Mouse (Mus musculus) megakaryocyte, embryonic 14.5 days (primary cell): ENCODE measurements around the gene Gm5460. TPM values are rescaled to one million over a fixed set of nuclear protein-coding genes. Genes with fewer than 3 reads are reported as not detected.

ENCODE experiments used
- H3K27me3 ChIP-seq: replicated peaks from 2 replicates; pipeline ENCODE3; 2012; ENCODE audit warnings: inconsistent platforms
- H3K36me3 ChIP-seq: replicated peaks from 2 replicates; pipeline ENCODE3; 2012; ENCODE audit warnings: low read length, inconsistent platforms, mixed read lengths
- H3K4me1 ChIP-seq: 2 replicates; pipeline ENCODE4 v1.6.1; 2012; ENCODE audit warnings: inconsistent platforms
- H3K4me3 ChIP-seq: replicated peaks from 2 replicates; pipeline ENCODE3; 2012; ENCODE audit warnings: moderate library complexity, mild to moderate bottlenecking, inconsistent platforms
- H3K9me3 ChIP-seq: 2 replicates; pipeline ENCODE4 v1.6.1; 2012; ENCODE audit warnings: inconsistent platforms
- FLI1 ChIP-seq: IDR thresholded peaks from 2 replicates; pipeline ENCODE4 v1.6.1; 2012; ENCODE audit warnings: low read length, inconsistent platforms, mixed read lengths
- GATA1 ChIP-seq: IDR thresholded peaks from 3 replicates; pipeline ENCODE4 v1.6.1; 2012; ENCODE audit warnings: mixed read lengths, low read length, inconsistent platforms, borderline replicate concordance
- polyA plus RNA-seq: library from polyadenylated mRNA; stranded (reverse); fragments of >175 nt; gene quantifications from 2 replicates; pipeline ENCODE4 v1.2.3, GENCODE M21; 2012; ENCODE audit warnings: low replicate concordance; ENCODE audit not compliant: insufficient read depth

Gene Gm5460
- polyA plus RNA-seq: not detected in 2 replicates

GRCm38 (mm10) chr14:34016381-34016780 lies at the start of gene Gm5460:
Gene Gm5460 (plus strand): TSS chr14:34016758.
- no peak for TF ChIP-seq FLI1
- TF ChIP-seq GATA1: no peak
- peaks cover 17% of the 10 kb centered on the region for H3K9me3 ChIP-seq
- H3K27me3 ChIP-seq: no peaks in the 10 kb centered on the region
- H3K4me3 ChIP-seq: peak within 1 kb of the TSS; percentile 18
- no peaks in the 10 kb centered on the region for H3K4me1 ChIP-seq
- no peaks in the 10 kb centered on the region for H3K36me3 ChIP-seq

GRCm38 (mm10) chr14:33972679-33973078 lies 43.9 kb upstream of the Gm5460 start:
- Histone ChIP-seq H3K9me3 (peaks cover 21% of the 10 kb centered on the region; the same call in 1 of the 2 replicates), H3K4me1 (no peaks in the 10 kb centered on the region), H3K27me3 (no peaks in the 10 kb centered on the region), H3K36me3 (no peaks in the 10 kb centered on the region), H3K4me3 (peak overlapping the region; percentile 33)
- TF ChIP-seq FLI1: no peak
- no peak for TF ChIP-seq GATA1

- H3K9me3 ChIP-seq: peaks cover 31% of the 10 kb centered on the region; the same call in 1 of the 2 replicates
Measured at GRCm38 (mm10) chr14:33974752-33975151, 41.8 kb upstream of the Gm5460 start.

GRCm38 (mm10) chr14:33977748-33978147 lies 38.8 kb upstream of the Gm5460 start:
- H3K27me3 ChIP-seq: peaks cover 7% of the 10 kb centered on the region
- TF ChIP-seq GATA1 (no peak), FLI1 (no peak)
- no peak overlapping the region for H3K4me3 ChIP-seq
- no peaks in the 10 kb centered on the region for H3K4me1 ChIP-seq
- H3K36me3 ChIP-seq: no peaks in the 10 kb centered on the region
- peaks cover 12% of the 10 kb centered on the region; the same call in 1 of the 2 replicates for H3K9me3 ChIP-seq

More at GRCm38 (mm10) chr14:33974752-33975151, 41.8 kb upstream of the Gm5460 start:
- Histone ChIP-seq H3K27me3 (peaks cover 7% of the 10 kb centered on the region), H3K4me3 (peak overlapping the region; percentile 24), H3K4me1 (no peaks in the 10 kb centered on the region), H3K36me3 (no peaks in the 10 kb centered on the region)
- TF ChIP-seq GATA1: no peak
- TF ChIP-seq FLI1: no peak

- TF ChIP-seq FLI1: no peak
- no peak for TF ChIP-seq GATA1
- H3K36me3 ChIP-seq: no peaks in the 10 kb centered on the region
- H3K4me1 ChIP-seq: no peaks in the 10 kb centered on the region
- no peak within 1 kb of the TSS for H3K4me3 ChIP-seq
- peaks cover 12% of the 10 kb centered on the region; the same call in 1 of the 2 replicates for H3K9me3 ChIP-seq
- H3K27me3 ChIP-seq: peaks cover 7% of the 10 kb centered on the region
Measured at GRCm38 (mm10) chr14:33978604-33979059, 37.9 kb upstream of the Gm5460 start, which contains the start of gene Zfp488. Gene Zfp488 (minus strand): TSS chr14:33978764.

GRCm38 (mm10) chr14:33989201-33989600 lies 27.4 kb upstream of the Gm5460 start:
- Histone ChIP-seq H3K4me3 (no peak overlapping the region), H3K36me3 (no peaks in the 10 kb centered on the region), H3K27me3 (no peaks in the 10 kb centered on the region), H3K9me3 (0 out of 2 replicates have a peak, but pooled peaks cover 24% of the 10 kb centered on the region), H3K4me1 (no peaks in the 10 kb centered on the region)
- TF ChIP-seq FLI1 (no peak), GATA1 (no peak)

- H3K4me3 ChIP-seq: no peak overlapping the region
- no peaks in the 10 kb centered on the region for H3K4me1 ChIP-seq
- no peaks in the 10 kb centered on the region for H3K36me3 ChIP-seq
- H3K9me3 ChIP-seq: peaks cover 30% of the 10 kb centered on the region; the same call in 1 of the 2 replicates
- no peak for TF ChIP-seq FLI1
- no peak for TF ChIP-seq GATA1
- H3K27me3 ChIP-seq: no peaks in the 10 kb centered on the region
Measured at GRCm38 (mm10) chr14:33991971-33992370, 24.6 kb upstream of the Gm5460 start.

GRCm38 (mm10) chr14:33993051-33993450 lies 23.5 kb upstream of the Gm5460 start:
- H3K9me3 ChIP-seq: peaks cover 27% of the 10 kb centered on the region; the same call in 1 of the 2 replicates
- H3K4me1 ChIP-seq: no peaks in the 10 kb centered on the region
- H3K4me3 ChIP-seq: no peak overlapping the region
- no peaks in the 10 kb centered on the region for H3K27me3 ChIP-seq
- H3K36me3 ChIP-seq: no peaks in the 10 kb centered on the region
- TF ChIP-seq FLI1 (no peak), GATA1 (no peak)

GRCm38 (mm10) chr14:33993521-33994289 lies 22.9 kb upstream of the Gm5460 start:
- TF ChIP-seq GATA1 (no peak), FLI1 (no peak)
- H3K9me3 ChIP-seq: peaks cover 23% of the 10 kb centered on the region; the same call in 1 of the 2 replicates
- no peak overlapping the region for H3K4me3 ChIP-seq
- no peaks in the 10 kb centered on the region for H3K36me3 ChIP-seq
- no peaks in the 10 kb centered on the region for H3K4me1 ChIP-seq
- H3K27me3 ChIP-seq: no peaks in the 10 kb centered on the region

GRCm38 (mm10) chr14:33997427-33997826 lies 19.1 kb upstream of the Gm5460 start:
- no peaks in the 10 kb centered on the region for H3K27me3 ChIP-seq

More at GRCm38 (mm10) chr14:33997427-33997826, 19.1 kb upstream of the Gm5460 start:
- Histone ChIP-seq H3K36me3 (no peaks in the 10 kb centered on the region), H3K4me3 (no peak overlapping the region), H3K4me1 (no peaks in the 10 kb centered on the region), H3K9me3 (peaks cover 18% of the 10 kb centered on the region; the same call in 1 of the 2 replicates)
- TF ChIP-seq GATA1: no peak
- TF ChIP-seq FLI1: no peak
